Mouse (Mus musculus): ENCODE measurements around the gene L3mbtl4. TPM values are rescaled to one million over a fixed set of nuclear protein-coding genes. Genes with fewer than 3 reads are reported as not detected.
A peak's percentile ranks its signal among the peaks of the same experiment; 100 is the strongest.

The L3mbtl4 gene
- polyA plus RNA-seq, 2 experiments: not detected

DNA sequence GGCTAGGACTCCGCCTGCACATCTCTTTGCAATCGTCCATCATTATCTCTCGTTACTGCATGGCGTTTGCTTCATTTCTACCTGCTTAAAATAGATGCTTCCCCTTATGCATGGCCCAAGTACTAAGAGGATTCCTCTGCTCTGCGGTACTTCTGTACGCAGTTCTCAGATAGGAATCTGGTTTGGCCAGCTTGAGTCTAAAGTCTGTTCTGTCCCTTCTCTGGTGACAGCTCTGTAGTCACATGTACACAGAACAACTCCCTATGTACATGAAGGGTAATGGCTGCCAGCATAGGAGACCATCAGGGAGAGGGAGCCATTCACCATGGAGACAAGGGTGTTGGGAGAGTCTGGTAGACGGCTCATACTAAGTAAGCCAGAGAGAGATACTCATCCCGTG lies 47.3 kb downstream of the L3mbtl4 start:
- no peak for ATAC-seq (ENCODE audit: insufficient read depth)
- 71% methylated on average over 8 of the region's 8 CpGs for WGBS (ENCODE audit: insufficient replicate concordance)
- H3K4me1 ChIP-seq (replicated peaks; ENCODE audit: control insufficient read depth in 2 of 2, insufficient read depth in 2 of 2, low read length in 1 of 2): no peaks in the 10 kb centered on the region
- DNase-seq (ENCODE audit: low read depth in 3 of 3, low spot score in 3 of 3): no peak
- H3K27me3 ChIP-seq (ENCODE audit: control insufficient read depth, insufficient read depth, low read length): no peaks in the 10 kb centered on the region
- no peak overlapping the region for H3K4me3 ChIP-seq (ENCODE audit: insufficient read depth in 1 of 2, low read depth in 2 of 2, low read length in 2 of 2)
- H3K4me2 ChIP-seq (ENCODE audit: low read depth): no peak overlapping the region
- H3K36me3 ChIP-seq (replicated peaks; ENCODE audit: control insufficient read depth, insufficient read depth, low read depth): no peaks in the 10 kb centered on the region
- H3K9ac ChIP-seq (replicated peaks): no peak overlapping the region
- no peak overlapping the region for H3K27ac ChIP-seq
- H3K9me3 ChIP-seq (ENCODE audit: control insufficient read depth, low read length): no peaks in the 10 kb centered on the region
- TF ChIP-seq CTCF (IDR thresholded peaks at IDR 0.05; ENCODE audit: low read depth): no peak
- no peak for TF ChIP-seq EP300 (IDR thresholded peaks at IDR 0.05; ENCODE audit: low read depth)

GRCm38 (mm10) chr17:68322607-68323006 lies 49.0 kb downstream of the L3mbtl4 start:
- Histone ChIP-seq H3K4me2 (ENCODE audit: low read depth) (no peak overlapping the region), H3K27ac (no peak overlapping the region), H3K27me3 (ENCODE audit: control insufficient read depth, insufficient read depth, low read length) (no peaks in the 10 kb centered on the region), H3K9me3 (ENCODE audit: control insufficient read depth, low read length) (no peaks in the 10 kb centered on the region), H3K4me3 (ENCODE audit: insufficient read depth in 1 of 2, low read depth in 2 of 2, low read length in 2 of 2) (no peak overlapping the region), H3K4me1 (replicated peaks; ENCODE audit: control insufficient read depth in 2 of 2, insufficient read depth in 2 of 2, low read length in 1 of 2) (no peaks in the 10 kb centered on the region), H3K9ac (replicated peaks) (no peak overlapping the region), H3K36me3 (replicated peaks; ENCODE audit: control insufficient read depth, insufficient read depth, low read depth) (no peaks in the 10 kb centered on the region)
- 43% methylated on average over 3 of the region's 3 CpGs for WGBS (ENCODE audit: insufficient replicate concordance)
- no peak for ATAC-seq (ENCODE audit: insufficient read depth)
- TF ChIP-seq EP300 (IDR thresholded peaks at IDR 0.05; ENCODE audit: low read depth) (no peak), CTCF (IDR thresholded peaks at IDR 0.05; ENCODE audit: low read depth) (no peak)
- DNase-seq (ENCODE audit: low read depth in 3 of 3, low spot score in 3 of 3): no peak

DNA sequence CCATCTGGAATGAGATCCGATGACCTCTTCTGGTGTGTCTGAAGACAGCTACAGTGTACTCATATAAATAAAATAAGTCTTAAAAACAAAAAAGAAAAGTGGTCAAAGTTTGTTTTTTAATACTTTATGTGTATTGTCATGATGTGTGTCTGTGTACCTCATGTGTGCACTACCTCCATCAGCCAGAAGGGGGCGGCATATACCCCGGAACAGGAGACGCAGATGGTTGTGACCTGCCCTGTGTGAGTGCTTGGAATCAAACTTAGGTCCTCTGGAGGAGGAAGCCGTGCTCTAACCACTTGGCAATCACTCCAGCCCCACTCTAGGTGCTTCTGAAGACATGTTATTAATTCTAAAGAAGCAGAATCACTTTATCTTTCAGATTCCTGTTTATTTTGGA lies 58.6 kb downstream of the L3mbtl4 start:
- Histone ChIP-seq H3K4me3 (ENCODE audit: insufficient read depth in 1 of 2, low read depth in 2 of 2, low read length in 2 of 2) (no peak overlapping the region), H3K9ac (replicated peaks) (no peak overlapping the region), H3K4me1 (replicated peaks; ENCODE audit: control insufficient read depth in 2 of 2, insufficient read depth in 2 of 2, low read length in 1 of 2) (no peaks in the 10 kb centered on the region), H3K4me2 (ENCODE audit: low read depth) (no peak overlapping the region), H3K36me3 (replicated peaks; ENCODE audit: control insufficient read depth, insufficient read depth, low read depth) (no peaks in the 10 kb centered on the region), H3K27ac (no peak overlapping the region), H3K9me3 (ENCODE audit: control insufficient read depth, low read length) (no peaks in the 10 kb centered on the region), H3K27me3 (ENCODE audit: control insufficient read depth, insufficient read depth, low read length) (no peaks in the 10 kb centered on the region)
- DNase-seq (ENCODE audit: low read depth in 3 of 3, low spot score in 3 of 3): no peak
- TF ChIP-seq EP300 (IDR thresholded peaks at IDR 0.05; ENCODE audit: low read depth) (no peak), CTCF (IDR thresholded peaks at IDR 0.05; ENCODE audit: low read depth) (peak; percentile 50)
- 64% methylated on average over 5 of the region's 5 CpGs for WGBS (ENCODE audit: insufficient replicate concordance)
- no peak for ATAC-seq (ENCODE audit: insufficient read depth)

GRCm38 (mm10) chr17:68333382-68333781 lies 59.8 kb downstream of the L3mbtl4 start:
- no peaks in the 10 kb centered on the region for H3K27me3 ChIP-seq (ENCODE audit: control insufficient read depth, insufficient read depth, low read length)
- ATAC-seq (ENCODE audit: insufficient read depth) (no peak), DNase-seq (ENCODE audit: low read depth in 3 of 3, low spot score in 3 of 3) (no peak)
- no peaks in the 10 kb centered on the region for H3K9me3 ChIP-seq (ENCODE audit: control insufficient read depth, low read length)
- 48% methylated on average over 3 of the region's 3 CpGs for WGBS (ENCODE audit: insufficient replicate concordance)
- H3K4me1 ChIP-seq (replicated peaks; ENCODE audit: control insufficient read depth in 2 of 2, insufficient read depth in 2 of 2, low read length in 1 of 2): no peaks in the 10 kb centered on the region
- no peak overlapping the region for H3K4me2 ChIP-seq (ENCODE audit: low read depth)
- TF ChIP-seq EP300 (IDR thresholded peaks at IDR 0.05; ENCODE audit: low read depth): no peak
- TF ChIP-seq CTCF (IDR thresholded peaks at IDR 0.05; ENCODE audit: low read depth): no peak
- H3K9ac ChIP-seq (replicated peaks): no peak overlapping the region
- no peak overlapping the region for H3K4me3 ChIP-seq (ENCODE audit: insufficient read depth in 1 of 2, low read depth in 2 of 2, low read length in 2 of 2)
- H3K27ac ChIP-seq: no peak overlapping the region
- H3K36me3 ChIP-seq (replicated peaks; ENCODE audit: control insufficient read depth, insufficient read depth, low read depth): no peaks in the 10 kb centered on the region

- no peak overlapping the region for H3K4me2 ChIP-seq (ENCODE audit: low read depth)
- ATAC-seq (ENCODE audit: insufficient read depth): no peak
These were observed 65.4 kb downstream of the L3mbtl4 start for GRCm38 (mm10) chr17:68338917-68339553.

More at GRCm38 (mm10) chr17:68338917-68339553, 65.4 kb downstream of the L3mbtl4 start:
- no peaks in the 10 kb centered on the region for H3K9me3 ChIP-seq (ENCODE audit: control insufficient read depth, low read length)
- H3K4me1 ChIP-seq (replicated peaks; ENCODE audit: control insufficient read depth in 2 of 2, insufficient read depth in 2 of 2, low read length in 1 of 2): no peaks in the 10 kb centered on the region
- 46% methylated on average over 3 of the region's 3 CpGs for WGBS (ENCODE audit: insufficient replicate concordance)
- no peak for DNase-seq (ENCODE audit: low read depth in 3 of 3, low spot score in 3 of 3)
- H3K36me3 ChIP-seq (replicated peaks; ENCODE audit: control insufficient read depth, insufficient read depth, low read depth): no peaks in the 10 kb centered on the region
- no peak overlapping the region for H3K27ac ChIP-seq
- H3K4me3 ChIP-seq (ENCODE audit: insufficient read depth in 1 of 2, low read depth in 2 of 2, low read length in 2 of 2): no peak overlapping the region
- TF ChIP-seq EP300 (IDR thresholded peaks at IDR 0.05; ENCODE audit: low read depth) (no peak), CTCF (IDR thresholded peaks at IDR 0.05; ENCODE audit: low read depth) (no peak)
- H3K9ac ChIP-seq (replicated peaks): no peak overlapping the region
- H3K27me3 ChIP-seq (ENCODE audit: control insufficient read depth, insufficient read depth, low read length): no peaks in the 10 kb centered on the region

Data from liver, embryonic 14.5 days (tissue).